Mouse (Mus musculus): ENCODE data around the gene Tenm3. TPM values are rescaled to one million over a fixed set of nuclear protein-coding genes. Genes with fewer than 3 reads are reported as not detected.
"Not testable (repeated sequence)": the region's sequence is repeated elsewhere in the genome, so short reads cannot be mapped to it uniquely, and the experiment has no call there.

Tenm3 gene
- total and polyA plus RNA-seq, 3 experiments = 4.6 to 25.5 (median 11.6) TPM

DNA sequence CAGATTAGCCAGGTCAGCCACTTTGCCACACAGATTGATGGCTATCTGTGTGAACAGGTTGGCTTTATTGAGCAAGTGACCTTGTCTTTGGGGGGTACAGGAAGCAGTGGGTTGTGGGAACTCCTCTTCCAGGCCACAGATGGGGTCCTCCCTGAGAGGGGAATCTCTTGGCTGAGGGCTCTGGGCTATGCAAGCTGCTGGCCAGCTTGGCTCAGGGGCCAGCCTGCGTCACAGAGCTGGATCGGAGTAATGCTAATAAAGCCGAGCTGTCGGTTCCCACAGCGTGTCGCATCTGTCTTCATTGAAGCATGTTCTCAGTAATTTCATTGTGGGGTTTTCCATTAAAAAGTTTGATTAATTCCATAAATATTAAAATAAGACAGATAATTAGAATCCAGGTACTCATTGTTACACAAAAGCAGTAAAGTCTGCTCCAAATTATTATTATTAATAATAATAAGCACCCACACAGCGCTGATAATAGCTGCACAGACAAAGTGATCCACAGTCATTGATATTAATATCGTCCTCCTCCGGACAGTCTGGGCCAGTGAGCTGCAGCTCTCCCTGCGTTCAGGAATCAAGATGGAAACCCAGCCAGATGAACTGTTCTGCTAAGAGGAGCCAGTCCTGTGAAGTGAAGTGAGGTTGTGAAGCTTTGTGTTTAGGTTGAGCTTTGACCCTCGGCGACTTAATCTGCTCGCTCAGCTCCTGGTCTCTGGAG, 639.5 kb downstream of the Tenm3 start:
- no peak for DNase-seq

DNA sequence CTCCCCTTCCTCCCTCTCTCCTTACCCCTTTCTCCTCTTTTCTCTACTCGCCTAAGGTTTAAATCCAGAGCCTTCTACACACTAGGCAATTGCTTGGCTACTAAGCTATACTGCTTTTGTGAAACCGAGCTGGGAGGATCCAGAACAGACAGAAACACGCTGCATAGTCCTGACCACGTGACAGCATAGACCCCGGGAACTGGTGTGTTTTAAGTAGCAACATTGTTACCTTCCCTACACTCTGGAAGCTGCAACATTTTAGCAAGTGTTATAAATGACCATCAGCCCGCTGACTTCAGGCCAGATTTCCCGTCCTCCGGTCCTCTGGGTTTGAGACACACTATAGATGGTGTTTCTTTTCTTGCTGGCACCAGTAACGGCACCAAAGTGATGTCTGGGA, 640.1 kb downstream of the Tenm3 start:
- DNase-seq = no peak

- DNase-seq = no peak
Measured at GRCm38 (mm10) chr8:48203161-48203560, 640.6 kb downstream of the Tenm3 start.

GRCm38 (mm10) chr8:48202632-48203031, 641.1 kb downstream of the Tenm3 start:
- no peak for DNase-seq

DNA sequence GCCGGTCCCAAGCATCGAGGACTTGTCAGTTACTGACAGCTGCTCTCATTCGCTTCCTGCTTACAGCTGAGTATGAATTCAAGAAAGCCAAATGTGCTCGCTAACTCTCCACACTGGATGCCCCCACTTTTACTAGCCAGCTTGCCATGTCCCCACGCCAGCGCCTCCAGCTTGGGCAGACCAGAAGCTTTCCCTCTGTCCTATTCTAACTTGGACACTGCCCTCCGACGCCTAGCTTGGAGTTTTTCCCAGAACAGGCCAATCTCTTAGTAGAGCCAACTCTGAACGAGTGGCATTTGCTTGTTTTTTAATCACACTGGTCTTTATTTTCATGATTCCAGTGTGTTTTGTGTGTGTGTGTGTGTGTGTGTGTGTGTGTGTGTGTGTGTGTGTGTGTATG, 644.6 kb downstream of the Tenm3 start:
- no peak for DNase-seq

- no peak for DNase-seq
Measured at GRCm38 (mm10) chr8:48195971-48196370, 647.8 kb downstream of the Tenm3 start.

DNA sequence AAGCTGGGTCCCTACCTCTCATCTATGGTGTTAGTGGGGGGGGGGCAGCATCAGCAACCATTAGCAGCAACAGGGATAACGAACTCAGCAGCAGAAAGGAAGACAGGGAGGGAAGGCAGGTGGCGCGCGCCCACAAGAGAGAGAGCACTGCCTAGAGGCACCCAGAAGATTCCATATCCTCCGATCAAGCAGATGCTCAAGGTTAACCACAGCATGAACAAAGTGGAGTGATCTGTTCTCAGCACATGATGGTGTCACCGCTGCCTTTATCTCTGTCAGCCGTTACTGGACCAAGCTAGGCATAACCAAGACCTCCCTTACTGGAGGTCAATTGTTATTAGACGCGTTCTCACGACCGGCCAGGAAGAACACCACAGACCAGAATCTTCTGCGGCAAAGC, 655.2 kb downstream of the Tenm3 start:
- DNase-seq = no peak

- DNase-seq = no peak
Measured at GRCm38 (mm10) chr8:48183758-48184157, 660.0 kb downstream of the Tenm3 start.

DNA sequence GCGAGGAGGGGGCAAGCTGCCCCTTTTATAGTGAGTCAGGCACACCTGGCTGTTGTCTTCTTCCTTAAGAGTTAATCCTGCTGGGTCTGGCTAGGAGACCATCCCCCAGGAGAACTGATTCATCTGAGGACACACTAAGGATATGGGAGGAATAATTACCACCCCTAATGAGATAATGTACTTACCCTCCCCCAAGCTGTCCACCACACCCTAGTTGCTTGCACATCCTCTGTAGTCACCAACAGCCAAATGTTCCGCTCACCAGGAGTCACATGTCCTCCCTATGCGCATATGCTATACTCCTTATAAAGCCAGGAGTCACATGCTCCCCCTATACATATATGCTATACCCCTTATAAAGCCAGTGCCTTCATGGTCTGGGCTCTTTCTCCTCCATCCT, 662.8 kb downstream of the Tenm3 start:
- no peak for DNase-seq

DNA sequence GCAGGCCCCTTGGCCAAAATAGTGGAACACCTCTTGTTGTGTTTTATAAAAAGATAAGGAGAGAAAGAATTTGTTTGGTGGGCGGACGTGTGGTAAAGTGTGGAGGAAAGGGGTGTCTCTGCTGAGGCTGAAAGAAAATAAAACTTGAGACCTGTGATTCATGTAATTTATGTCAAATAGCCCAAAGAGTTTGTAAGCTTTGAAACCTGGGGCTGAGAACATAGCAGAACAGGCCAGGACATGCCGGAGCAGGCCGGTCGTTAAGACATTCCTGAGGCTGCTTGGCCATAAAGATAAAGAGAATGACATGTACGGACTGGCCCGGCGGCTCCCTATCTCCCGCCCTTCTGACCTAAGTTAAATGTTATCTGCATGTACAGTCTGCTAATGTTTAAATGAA, 663.6 kb downstream of the Tenm3 start:
- not testable (repeated sequence) for DNase-seq

- DNase-seq = no peak
Measured at GRCm38 (mm10) chr8:48178993-48179392, 664.8 kb downstream of the Tenm3 start.

DNA sequence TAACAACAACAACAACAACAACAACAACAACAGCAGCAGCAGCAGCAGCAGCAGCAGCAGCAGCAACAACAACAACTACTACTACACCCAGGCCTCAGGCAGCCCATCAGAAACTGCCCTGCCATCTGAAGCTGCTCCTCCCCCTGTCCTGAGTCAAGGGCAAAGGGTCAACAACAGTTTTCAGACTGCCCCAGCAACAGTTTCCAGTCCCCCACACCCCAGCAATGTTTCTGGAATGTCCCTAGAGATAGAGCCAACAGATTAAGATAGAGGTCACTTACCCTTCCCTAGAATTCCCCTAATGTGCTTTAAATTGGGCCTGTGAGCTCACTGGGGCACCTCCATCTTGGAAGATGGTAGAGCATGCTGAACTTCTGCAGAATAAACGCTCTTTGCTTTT, 665.9 kb downstream of the Tenm3 start:
- no peak for DNase-seq
